Mouse (Mus musculus): Measurements from ENCODE around the gene Traf2.

DNA sequence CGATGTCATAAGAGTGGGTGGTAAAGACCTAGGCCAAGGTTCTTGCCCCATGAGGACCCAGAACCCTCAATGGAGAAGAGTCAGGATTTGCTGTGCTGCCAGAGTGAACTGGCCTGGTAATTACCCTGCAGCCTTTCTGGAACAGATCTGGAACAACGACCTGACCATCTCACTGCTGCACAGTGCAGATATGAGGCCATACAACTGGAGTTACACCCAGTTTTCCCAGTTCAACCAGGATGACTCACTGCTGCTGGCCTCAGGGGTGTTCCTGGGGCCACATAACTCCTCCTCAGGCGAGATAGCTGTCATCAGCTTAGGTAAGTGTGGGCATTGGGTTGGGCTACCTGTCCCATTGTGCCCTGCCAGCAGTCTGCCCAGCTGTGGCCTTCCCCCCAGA, 44.0 kb downstream of the Traf2 start:
- TF ChIP-seq CTCF (conservative IDR thresholded peaks at IDR 0.05; ENCODE audit: insufficient read depth, insufficient read length, low read depth, low read length) (no peak), POLR2A (IDR thresholded peaks at IDR 0.05; ENCODE audit: low read depth, low read length) (no peak)

Measured in kidney, adult 2 months (tissue).